Mouse (Mus musculus) CH12.LX (cell line): ENCODE measurements around the gene Tbpl1. TPM values are rescaled to one million over a fixed set of nuclear protein-coding genes. Genes with fewer than 3 reads are reported as not detected.

ENCODE experiments used
- DNase-seq: peaks from one replicate; pipeline ENCODE4 v3.0.0-alpha.2; 2013; ENCODE audit errors: extremely low read depth
- H3K27ac ChIP-seq: 2 replicates; pipeline ENCODE4 v1.5.1; 2012; ENCODE audit warnings: low read depth, mild to moderate bottlenecking, control low read depth, moderate library complexity; ENCODE audit not compliant: insufficient read depth
- H3K27me3 ChIP-seq: replicated peaks from 2 replicates; pipeline ENCODE3; 2012; ENCODE audit warnings: inconsistent platforms
- H3K36me3 ChIP-seq, 2 experiments: replicated peaks in 1 of 2; 2 replicates each; pipeline versions ENCODE3 to v1.6.1; 2012; ENCODE audit warnings: inconsistent platforms in 1 of 2, low read length in 1 of 2, mild to moderate bottlenecking in 1 of 2, mixed read lengths in 1 of 2, moderate library complexity in 1 of 2; ENCODE audit not compliant: control insufficient read depth in 1 of 2, insufficient read depth in 1 of 2
- H3K4me1 ChIP-seq, 2 experiments: 2 replicates each; pipeline ENCODE4 v1.6.1; 2012; ENCODE audit warnings: inconsistent platforms in 1 of 2, moderate library complexity in 1 of 2; ENCODE audit not compliant: insufficient read depth in 2 of 2, control insufficient read depth in 1 of 2
- H3K4me2 ChIP-seq: 2 replicates; pipeline ENCODE4 v1.6.1; 2012; ENCODE audit warnings: low read depth, mild to moderate bottlenecking, control low read depth; ENCODE audit not compliant: poor library complexity, insufficient read depth, severe bottlenecking
- H3K4me3 ChIP-seq, 3 experiments: fragments of 150-350 bp in 1 of 3; sonication (generic) in 1 of 3; replicated peaks in 1 of 3; 2 replicates each; pipeline versions ENCODE3 to v1.5.1; 2011 to 2012; ENCODE audit warnings: low read depth in 2 of 3, low read length in 2 of 3, mild to moderate bottlenecking in 2 of 3, moderate library complexity in 2 of 3, control low read depth in 1 of 3, improper control_type of control experiment in 1 of 3, inconsistent platforms in 1 of 3, mixed read lengths in 1 of 3; ENCODE audit not compliant: poor library complexity in 1 of 3
- H3K79me2 ChIP-seq: replicated peaks from 2 replicates; pipeline ENCODE4 v1.6.1; 2012; ENCODE audit warnings: mild to moderate bottlenecking, moderate library complexity; ENCODE audit not compliant: control insufficient read depth, poor library complexity, insufficient read depth, severe bottlenecking; ENCODE audit errors: extremely low read depth
- H3K9ac ChIP-seq: 2 replicates; pipeline ENCODE4 v1.6.1; 2012; ENCODE audit warnings: low read depth, mild to moderate bottlenecking, control low read depth, moderate library complexity; ENCODE audit not compliant: insufficient read depth
- H3K9me3 ChIP-seq: replicated peaks from 2 replicates; pipeline ENCODE3; 2012; ENCODE audit warnings: low read length, inconsistent platforms, mixed read lengths
- CHD2 ChIP-seq: IDR thresholded peaks from 2 replicates; pipeline ENCODE4 v1.6.1; 2011; ENCODE audit warnings: low read length, improper control_type of control experiment
- EP300 ChIP-seq: IDR thresholded peaks from 2 replicates; pipeline ENCODE4 v1.6.1; 2011; ENCODE audit warnings: low read length, improper control_type of control experiment
- NRF1 ChIP-seq: IDR thresholded peaks from 2 replicates; pipeline ENCODE4 v1.6.1; 2014; ENCODE audit warnings: low read depth, mild to moderate bottlenecking, inconsistent platforms, low read length, improper control_type of control experiment, moderate library complexity
- RAD21 ChIP-seq: IDR thresholded peaks from 2 replicates; pipeline ENCODE4 v1.6.1; 2011; ENCODE audit warnings: low read depth, mild to moderate bottlenecking, low read length, improper control_type of control experiment, moderate library complexity
- TBP ChIP-seq: conservative IDR thresholded peaks from 2 replicates; pipeline ENCODE4 v1.6.1; 2011; ENCODE audit warnings: low read depth, low read length, improper control_type of control experiment
- ZMIZ1 ChIP-seq: IDR thresholded peaks from 2 replicates; pipeline ENCODE4 v1.6.1; 2012; ENCODE audit warnings: low read depth, mild to moderate bottlenecking, inconsistent platforms, low read length, improper control_type of control experiment
- dilution Hi-C: fragments of 300-500 bp; cut with MboI; formaldehyde crosslinking; loops from 2 replicates; pipeline ENCODE4 v1.14.3; 2020; ENCODE audit warnings: low sequenced_read_pairs; ENCODE audit not compliant: extremely low pct_unique_long_range_greater_than_20kb, extremely low pct_ligation_motif_present
- in situ Hi-C: fragments of 300-500 bp; cut with MboI; formaldehyde crosslinking; loops from 3 replicates; pipeline ENCODE4 v1.14.3; 2019; ENCODE audit warnings: low sequenced_read_pairs, low pct_ligation_motif_present, low pct_unique_long_range_greater_than_20kb, mixed read lengths
- polyA plus RNA-seq: library from polyadenylated mRNA; unstranded; fragments of >175 nt; gene quantifications from 2 replicates; pipeline ENCODE4 v1.2.1, GENCODE M21; 2012; ENCODE audit warnings: low read depth; ENCODE audit not compliant: insufficient read length
- total RNA-seq, 2 experiments: library from RNA; depleted of rRNA; stranded (reverse); fragments of 300-350 nt in 1 of 2; fragments of >200 nt in 1 of 2; gene quantifications; 2 replicates each; pipeline ENCODE4 v1.2.3; 2012 to 2014

The Tbpl1 gene
- total and polyA plus RNA-seq, 3 experiments = 34.6 to 54.6 (median 46.9) TPM

DNA sequence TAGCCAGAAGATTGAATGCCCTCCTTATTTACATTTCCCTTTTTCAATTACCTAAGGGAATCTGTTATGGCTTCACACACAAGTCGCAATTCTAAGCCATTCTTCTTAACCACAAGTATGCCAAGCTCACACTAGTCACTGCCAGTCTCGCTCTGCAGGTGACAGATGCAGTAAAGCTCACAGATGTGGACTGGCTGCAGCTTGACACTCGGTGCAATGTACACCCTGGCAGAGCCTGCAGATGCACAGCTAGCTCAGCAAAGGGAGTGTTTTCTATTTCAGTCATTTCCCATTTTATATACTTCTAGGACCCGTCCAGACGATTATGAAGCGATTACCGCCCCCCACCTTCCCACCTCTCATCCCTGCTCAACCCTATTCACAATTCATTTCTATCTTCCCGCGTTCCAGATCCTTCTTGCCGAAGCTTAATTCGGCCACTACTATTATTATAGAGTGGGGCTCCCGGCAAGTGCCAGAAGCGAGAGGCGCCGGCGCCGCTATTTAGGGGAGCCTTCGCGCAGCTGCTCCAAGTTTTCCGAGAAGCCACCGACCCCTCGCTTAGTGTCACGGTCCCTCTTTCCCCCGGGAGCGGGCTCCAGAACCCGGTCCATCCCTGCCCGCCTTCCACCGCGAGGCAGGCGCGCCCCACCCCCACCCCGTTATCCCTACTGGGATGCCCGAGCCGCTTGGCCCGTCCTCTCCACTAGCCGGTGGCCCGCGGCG, 1.3 kb downstream of the Tbpl1 start:
- no peaks in the 10 kb centered on the region for H3K27me3 ChIP-seq
- peak overlapping the region; percentile 80 for H3K4me2 ChIP-seq
- H3K9me3 ChIP-seq = no peaks in the 10 kb centered on the region
- peak overlapping the region; percentile 78 to 92 (median 89) for H3K4me3 ChIP-seq
- H3K4me1 ChIP-seq = peaks cover 13 to 35% of the 10 kb centered on the region in 2 experiments; a peak in 3 of 4 replicates
- peak overlapping the region; percentile 40; the same call in 1 of the 2 replicates for H3K27ac ChIP-seq
- in situ Hi-C loops = no loop called here
- peaks cover 44% of the 10 kb centered on the region for H3K79me2 ChIP-seq
- no peak for TF ChIP-seq RAD21
- peak; percentile 45; the same call in 1 of the 2 replicates for TF ChIP-seq CHD2
- peak overlapping the region; percentile 92 for H3K9ac ChIP-seq
- dilution Hi-C loops = no loop called here
- peak; percentile 17 for DNase-seq
- H3K36me3 ChIP-seq = peaks cover 0 to 6% of the 10 kb centered on the region in 2 experiments

DNA sequence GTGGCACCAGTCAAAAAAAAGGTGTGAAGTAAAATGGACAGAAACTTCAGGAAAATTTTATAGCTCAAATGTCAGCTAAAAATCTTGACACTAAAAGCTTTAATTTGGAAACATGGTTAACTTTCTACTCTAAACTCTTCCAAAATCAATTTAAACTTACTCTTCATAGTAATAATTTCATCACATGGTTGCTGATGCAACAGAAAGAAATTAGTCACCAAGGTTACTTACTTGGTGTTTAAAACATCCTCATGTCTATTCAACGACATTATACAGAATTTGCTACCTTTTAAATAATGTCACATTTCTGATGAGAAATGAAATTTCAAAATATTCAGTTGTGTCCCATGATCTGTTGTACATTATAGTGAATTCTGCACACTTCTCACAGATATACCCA, 3.5 kb downstream of the Tbpl1 start:
- no peak overlapping the region for H3K9ac ChIP-seq
- H3K79me2 ChIP-seq = peaks cover 65% of the 10 kb centered on the region
- TF ChIP-seq EP300 = no peak
- no peak for TF ChIP-seq TBP
- TF ChIP-seq ZMIZ1 = no peak
- H3K4me3 ChIP-seq = no peak overlapping the region
- no peak overlapping the region for H3K4me2 ChIP-seq
- in situ Hi-C loops (no loop called here), dilution Hi-C loops (no loop called here)
- H3K9me3 ChIP-seq = no peaks in the 10 kb centered on the region
- DNase-seq = no peak
- no peaks in the 10 kb centered on the region for H3K27me3 ChIP-seq
- no peak overlapping the region for H3K27ac ChIP-seq
- H3K36me3 ChIP-seq = peaks cover 4 to 17% of the 10 kb centered on the region in 2 experiments
- H3K4me1 ChIP-seq = peaks cover 16 to 54% of the 10 kb centered on the region in 2 experiments

DNA sequence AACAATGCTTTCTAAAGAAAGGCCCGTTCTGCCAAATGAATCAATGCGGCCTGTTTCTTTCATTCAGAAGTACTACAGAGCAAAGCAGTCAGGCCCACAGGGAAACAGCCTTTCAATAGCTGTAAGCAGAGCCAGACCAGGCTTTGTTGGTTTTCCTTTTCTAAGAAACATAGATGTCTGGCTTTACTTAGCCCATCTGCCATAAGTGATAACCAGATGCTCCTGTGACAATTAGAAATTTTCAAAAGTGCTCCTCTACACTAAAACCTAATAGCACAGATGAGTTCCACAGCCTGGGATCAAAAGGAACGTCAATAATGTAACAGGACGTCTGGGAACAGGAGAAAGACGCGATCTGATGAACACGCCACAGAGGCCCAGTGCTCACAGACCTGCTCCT, 5.4 kb downstream of the Tbpl1 start:
- H3K4me3 ChIP-seq = no peak overlapping the region
- H3K36me3 ChIP-seq = peaks cover 4 to 17% of the 10 kb centered on the region in 2 experiments

More for the DNA sequence above, 5.4 kb downstream of the Tbpl1 start:
- dilution Hi-C loops = no loop called here
- Histone ChIP-seq H3K4me1 (peaks cover 13 to 70% of the 10 kb centered on the region in 2 experiments), H3K4me2 (no peak overlapping the region), H3K27me3 (no peaks in the 10 kb centered on the region), H3K79me2 (peaks cover 80% of the 10 kb centered on the region), H3K27ac (no peak overlapping the region), H3K9ac (no peak overlapping the region), H3K9me3 (no peaks in the 10 kb centered on the region)
- in situ Hi-C loops = no loop called here
- TF ChIP-seq EP300 (no peak), NRF1 (no peak)
- no peak for DNase-seq
